Mouse (Mus musculus) testis, adult 10 weeks (tissue): Measurements from ENCODE around the gene Krtap31-1. TPM values are rescaled to one million over a fixed set of nuclear protein-coding genes. Genes with fewer than 3 reads are reported as not detected.

ENCODE experiments used
- polyA plus RNA-seq: library from polyadenylated mRNA; stranded (reverse); fragments of 350-450 nt; fragmentation: Illumina TruSeq; extraction: RNeasy Lipid Tissue Mini Kit (QIAGEN cat#74804); gene quantifications from one replicate; pipeline ENCODE4 v1.2.3, GENCODE M21; 2014; ENCODE audit warnings: low read depth, low replicate concordance

Gene Krtap31-1
- not detected for polyA plus RNA-seq

GRCm38 (mm10) chr11:99907620-99908019 is at the start of gene Krtap31-1:
TSS of gene Krtap31-1 (plus strand) at chr11:99907920.

GRCm38 (mm10) chr11:99864176-99864575 is 43.5 kb upstream of the Krtap31-1 start, which contains the start of gene Gm11559:
TSS of gene Gm11559 (plus strand) at chr11:99864476.

GRCm38 (mm10) chr11:99873089-99873488 is 34.6 kb upstream of the Krtap31-1 start, which contains the start of gene Krtap9-1:
TSS of gene Krtap9-1 (plus strand) at chr11:99873389.

GRCm38 (mm10) chr11:99878887-99879286 is 28.8 kb upstream of the Krtap31-1 start, which contains the start of gene Gm11567:
TSS of gene Gm11567 (plus strand) at chr11:99879187.

GRCm38 (mm10) chr11:99914451-99914850 is 6.7 kb downstream of the Krtap31-1 start, which contains the start of gene Gm11565:
TSS of gene Gm11565 (plus strand) at chr11:99914751.

GRCm38 (mm10) chr11:99935991-99936390 is 28.3 kb downstream of the Krtap31-1 start, which contains the start of gene Krtap31-2:
TSS of gene Krtap31-2 (plus strand) at chr11:99936291.

GRCm38 (mm10) chr11:99948175-99948574 is 40.5 kb downstream of the Krtap31-1 start, which contains the start of gene Krtap9-5:
TSS of gene Krtap9-5 (plus strand) at chr11:99948475.

Other genes starting within 250 kb of the Krtap31-1 start
- not detected for gene Gm11563, start 249.0 kb upstream of the Krtap31-1 start, polyA plus RNA-seq
- not detected for gene Krtap4-6, start 242.0 kb upstream of the Krtap31-1 start, polyA plus RNA-seq
- gene Gm14190, start 217.2 kb upstream of the Krtap31-1 start, polyA plus RNA-seq = not detected
- gene Gm14180, start 173.6 kb upstream of the Krtap31-1 start, polyA plus RNA-seq = not detected
- gene Gm11595, start 135.0 kb upstream of the Krtap31-1 start, polyA plus RNA-seq = not detected
- gene Krtap4-8, start 127.2 kb upstream of the Krtap31-1 start, polyA plus RNA-seq = not detected
- gene Krtap4-9, start 122.7 kb upstream of the Krtap31-1 start, polyA plus RNA-seq = not detected
- not detected for gene Gm11596, start 114.5 kb upstream of the Krtap31-1 start, polyA plus RNA-seq
- not detected for gene Gm11569, start 109.0 kb upstream of the Krtap31-1 start, polyA plus RNA-seq
- gene Gm11554, start 103.5 kb upstream of the Krtap31-1 start, polyA plus RNA-seq = not detected
- gene Krtap4-13, start 98.0 kb upstream of the Krtap31-1 start, polyA plus RNA-seq = not detected
- not detected for gene Gm11564, start 92.3 kb upstream of the Krtap31-1 start, polyA plus RNA-seq
- not detected for gene 2300003K06Rik, start 69.9 kb upstream of the Krtap31-1 start, polyA plus RNA-seq
- gene Krtap4-16, start 56.3 kb upstream of the Krtap31-1 start, polyA plus RNA-seq = not detected
- gene Gm11568, start 50.0 kb upstream of the Krtap31-1 start, polyA plus RNA-seq = not detected
- gene Gm11559, start 43.4 kb upstream of the Krtap31-1 start, polyA plus RNA-seq = not detected
- not detected for gene Krtap9-1, start 34.5 kb upstream of the Krtap31-1 start, polyA plus RNA-seq
- not detected for gene Gm11567, start 28.7 kb upstream of the Krtap31-1 start, polyA plus RNA-seq
- 0.49 TPM for gene Gm11565, start 6.8 kb downstream of the Krtap31-1 start, polyA plus RNA-seq
- not detected for gene Krtap31-2, start 28.4 kb downstream of the Krtap31-1 start, polyA plus RNA-seq
- gene Krtap9-5, start 40.6 kb downstream of the Krtap31-1 start, polyA plus RNA-seq = not detected
- not detected for gene Krtap29-1, start 71.1 kb downstream of the Krtap31-1 start, polyA plus RNA-seq
- gene Krtap16-1, start 78.7 kb downstream of the Krtap31-1 start, polyA plus RNA-seq = not detected
- not detected for gene Krtap17-1, start 86.1 kb downstream of the Krtap31-1 start, polyA plus RNA-seq
- gene Krt33a, start 108.3 kb downstream of the Krtap31-1 start, polyA plus RNA-seq = not detected
- not detected for gene Krt33b, start 121.9 kb downstream of the Krtap31-1 start, polyA plus RNA-seq
- not detected for gene Krt34, start 133.6 kb downstream of the Krtap31-1 start, polyA plus RNA-seq
- gene Krt31, start 142.6 kb downstream of the Krtap31-1 start, polyA plus RNA-seq = not detected
- not detected for gene Krt32, start 180.3 kb downstream of the Krtap31-1 start, polyA plus RNA-seq
- not detected for gene Krt35, start 188.3 kb downstream of the Krtap31-1 start, polyA plus RNA-seq
- gene Krt36, start 197.7 kb downstream of the Krtap31-1 start, polyA plus RNA-seq = not detected
- not detected for gene Krt13, start 213.6 kb downstream of the Krtap31-1 start, polyA plus RNA-seq
- gene Krt15, start 228.0 kb downstream of the Krtap31-1 start, polyA plus RNA-seq = not detected
- gene Krt19, start 240.7 kb downstream of the Krtap31-1 start, polyA plus RNA-seq = not detected